Mouse (Mus musculus) forebrain, embryonic 10.5 days (tissue): Measurements from ENCODE around the gene Mum1. TPM values are rescaled to one million over a fixed set of nuclear protein-coding genes. Genes with fewer than 3 reads are reported as not detected.
"Not testable (repeated sequence)": the region's sequence is repeated elsewhere in the genome, so short reads cannot be mapped to it uniquely, and the experiment has no call there.

Experiments
- DNase-seq: peaks from one replicate; pipeline ENCODE4 v3.0.0-alpha.2; 2017; ENCODE audit warnings: low spot score; ENCODE audit errors: extremely low spot score
- H3K27ac ChIP-seq: fragments of 300-500 bp; sonication (generic); 2 replicates; pipeline ENCODE4 v1.5.1; 2016; ENCODE audit warnings: mild to moderate bottlenecking
- H3K27me3 ChIP-seq: fragments of 300-500 bp; sonication (generic); 2 replicates; pipeline ENCODE4 v1.6.1; 2016; ENCODE audit warnings: mild to moderate bottlenecking; ENCODE audit not compliant: poor library complexity, severe bottlenecking
- H3K36me3 ChIP-seq: fragments of 300-500 bp; sonication (generic); replicated peaks from 2 replicates; pipeline ENCODE4 v1.6.1; 2016; ENCODE audit warnings: mild to moderate bottlenecking, moderate library complexity
- H3K4me1 ChIP-seq: fragments of 300-500 bp; sonication (generic); 2 replicates; pipeline ENCODE4 v1.6.1; 2016
- H3K4me3 ChIP-seq: fragments of 300-500 bp; sonication (generic); 2 replicates; pipeline ENCODE4 v1.5.1; 2016; ENCODE audit warnings: mild to moderate bottlenecking, moderate library complexity
- H3K9me3 ChIP-seq: fragments of 300-500 bp; sonication (generic); 2 replicates; pipeline ENCODE4 v1.6.1; 2016; ENCODE audit warnings: mild to moderate bottlenecking, moderate library complexity
- WGBS: fragments of 180-500 bp; shearing (Covaris S2); methylation state at CpG from one replicate; pipeline ENCODE4 v1.1.7; 2016; 5-methylcytosine and 5-hydroxymethylcytosine counted together
- polyA plus RNA-seq: library from polyadenylated mRNA; unstranded; fragments of >200 nt; fragmentation: Nextera tagmentation; extraction: Ambion mirVana; gene quantifications from 2 replicates; pipeline ENCODE4 v1.2.1, GENCODE M21; 2016

Mum1 gene
- polyA plus RNA-seq, 1 experiment from 2014 or later = 89.4 TPM

DNA sequence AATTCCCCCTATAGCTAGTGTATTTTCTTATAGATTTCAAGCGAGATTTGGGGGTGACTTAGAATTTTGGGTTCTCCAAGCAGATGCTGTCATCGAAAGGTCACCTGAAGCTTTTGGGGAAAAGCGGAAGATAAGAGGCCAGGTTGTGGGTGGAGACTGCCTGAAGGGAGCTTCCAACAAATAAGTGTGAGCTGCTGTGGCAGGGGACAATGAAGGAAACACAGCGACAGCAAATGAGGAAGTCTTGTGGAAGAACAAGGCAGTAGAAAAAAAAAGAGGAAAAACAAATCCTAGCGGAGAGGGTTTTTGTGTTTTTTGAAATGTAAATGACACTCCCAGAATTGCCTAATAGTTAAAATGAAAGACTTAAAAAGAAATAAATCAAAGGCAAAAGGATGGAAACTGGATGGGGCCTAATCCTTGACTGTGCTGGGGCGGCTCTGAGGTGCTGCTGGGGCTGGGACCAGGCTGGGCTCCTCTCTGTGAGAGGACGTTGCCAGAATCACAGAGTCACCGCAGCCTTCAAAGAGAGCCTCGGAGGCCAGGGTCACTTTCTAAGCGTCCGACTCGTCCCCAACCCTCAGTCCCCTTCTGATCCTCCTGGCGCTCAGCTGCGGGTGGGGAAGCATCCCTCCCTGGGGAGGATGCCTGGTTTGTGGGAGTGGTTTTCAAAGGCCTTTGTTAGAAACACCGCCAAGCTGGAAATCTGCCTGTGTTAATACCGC, 11.0 kb upstream of the Mum1 start:
- WGBS = 12% methylated on average over 16 of the region's 16 CpGs
- Histone ChIP-seq H3K9me3 (no peaks in the 10 kb centered on the region), H3K27me3 (peaks cover 8% of the 10 kb centered on the region), H3K4me1 (peaks cover 20% of the 10 kb centered on the region), H3K36me3 (no peaks in the 10 kb centered on the region), H3K4me3 (peak overlapping the region; percentile 18; the same call in 1 of the 2 replicates), H3K27ac (peak overlapping the region; percentile 84)
- DNase-seq = no peak

DNA sequence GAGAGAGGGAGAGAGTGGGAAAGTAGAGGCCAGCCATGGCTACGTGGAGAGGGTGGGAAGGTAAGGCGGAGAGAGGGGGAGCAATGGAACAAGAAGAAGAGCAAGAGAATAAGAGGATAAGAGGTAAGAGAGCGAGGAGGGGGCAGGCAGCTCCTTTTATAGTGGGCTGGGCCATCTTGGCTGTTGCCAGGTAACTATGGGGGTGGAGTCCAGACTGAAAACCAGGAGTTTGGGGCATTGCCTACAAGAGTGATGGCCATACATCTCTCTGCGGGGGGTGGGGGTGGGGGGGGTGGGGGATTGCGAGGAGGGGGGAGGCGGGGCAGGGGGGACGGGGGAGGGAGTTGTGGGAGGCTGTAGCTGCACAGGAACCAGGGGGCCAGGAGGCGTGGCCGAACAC, 5.6 kb upstream of the Mum1 start:
- Histone ChIP-seq H3K4me1 (peaks cover 30% of the 10 kb centered on the region), H3K36me3 (no peaks in the 10 kb centered on the region), H3K27me3 (peaks cover 5% of the 10 kb centered on the region), H3K9me3 (no peaks in the 10 kb centered on the region), H3K27ac (0 out of 2 replicates have a peak overlapping the region, but pooled peaks have one; percentile 37), H3K4me3 (no peak overlapping the region)
- WGBS = 41% methylated on average over 8 of the region's 9 CpGs
- no peak for DNase-seq

DNA sequence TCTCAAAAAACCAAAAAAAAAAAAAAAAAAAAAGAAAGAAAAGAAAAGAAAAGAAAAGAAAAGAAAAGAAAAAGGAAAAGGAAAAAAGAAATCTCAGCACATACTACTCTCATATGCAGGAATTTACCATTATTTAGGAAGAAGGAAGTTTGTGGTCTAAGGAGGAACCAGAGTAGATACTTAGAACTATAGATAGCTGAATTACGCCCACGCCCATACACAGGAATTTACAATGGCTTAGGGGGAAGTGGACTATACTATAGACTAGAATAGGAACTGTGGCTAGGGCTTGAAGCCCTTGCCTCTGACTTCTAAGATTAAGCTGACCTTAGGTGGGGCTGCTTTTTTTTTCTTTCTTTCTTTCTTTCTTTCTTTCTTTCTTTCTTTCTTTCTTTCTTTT, 3.1 kb upstream of the Mum1 start:
- WGBS = 97% methylated on average over 2 of the region's 2 CpGs
- H3K27ac ChIP-seq, H3K27me3 ChIP-seq, H3K36me3 ChIP-seq, H3K4me3 ChIP-seq, H3K9me3 ChIP-seq, DNase-seq: not testable (repeated sequence)
- H3K4me1 ChIP-seq = peaks cover 49% of the 10 kb centered on the region

DNA sequence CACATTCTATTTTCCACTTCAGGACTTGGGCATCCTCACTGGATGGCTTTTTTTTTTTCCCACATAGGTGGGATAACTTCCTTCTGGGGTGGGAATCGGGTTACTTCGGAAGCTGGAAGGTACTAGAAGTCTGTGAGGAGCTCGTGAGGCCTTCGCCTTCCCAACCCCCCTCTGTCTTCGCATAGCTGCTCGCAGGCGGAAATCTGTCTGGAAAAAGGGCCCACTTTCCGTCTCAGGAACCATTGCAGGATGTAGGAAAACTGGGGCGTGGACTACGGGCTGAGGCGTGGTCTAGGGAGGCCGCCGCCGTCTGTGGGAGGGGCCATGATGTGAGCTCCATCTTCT, 191 bp upstream of the Mum1 start:
- Histone ChIP-seq H3K4me1 (peaks cover 63% of the 10 kb centered on the region), H3K27me3 (no peaks in the 10 kb centered on the region), H3K36me3 (peaks cover 30% of the 10 kb centered on the region), H3K9me3 (no peaks in the 10 kb centered on the region), H3K27ac (peak overlapping the region; percentile 99), H3K4me3 (peak overlapping the region; percentile 94)
- no peak for DNase-seq
- under 1% methylated on average over 14 of the region's 14 CpGs for WGBS

DNA sequence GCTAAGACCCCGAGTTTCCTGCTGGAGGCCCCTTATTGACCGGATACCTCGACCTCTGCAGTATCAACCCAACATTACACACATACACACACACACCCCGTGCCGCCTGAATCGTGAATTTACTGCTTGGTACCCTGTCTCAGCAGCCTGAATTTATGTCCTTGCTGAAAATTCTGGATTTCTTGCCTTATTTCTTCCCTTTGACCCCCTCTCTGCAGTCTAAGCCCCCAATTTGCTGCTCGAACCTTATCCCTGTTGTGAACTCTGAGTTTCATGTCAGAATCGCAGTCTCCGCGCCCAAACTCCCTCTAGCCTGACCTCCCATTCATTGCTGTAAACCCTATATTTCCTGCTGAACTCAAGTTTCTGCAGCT, 919 bp downstream of the Mum1 start:
- peak overlapping the region; percentile 99 for H3K27ac ChIP-seq
- H3K27me3 ChIP-seq = no peaks in the 10 kb centered on the region
- no peaks in the 10 kb centered on the region for H3K9me3 ChIP-seq
- DNase-seq = no peak
- peaks cover 40% of the 10 kb centered on the region for H3K36me3 ChIP-seq
- WGBS = 16% methylated on average over 10 of the region's 10 CpGs
- H3K4me3 ChIP-seq = peak overlapping the region; percentile 94
- H3K4me1 ChIP-seq = peaks cover 54% of the 10 kb centered on the region

DNA sequence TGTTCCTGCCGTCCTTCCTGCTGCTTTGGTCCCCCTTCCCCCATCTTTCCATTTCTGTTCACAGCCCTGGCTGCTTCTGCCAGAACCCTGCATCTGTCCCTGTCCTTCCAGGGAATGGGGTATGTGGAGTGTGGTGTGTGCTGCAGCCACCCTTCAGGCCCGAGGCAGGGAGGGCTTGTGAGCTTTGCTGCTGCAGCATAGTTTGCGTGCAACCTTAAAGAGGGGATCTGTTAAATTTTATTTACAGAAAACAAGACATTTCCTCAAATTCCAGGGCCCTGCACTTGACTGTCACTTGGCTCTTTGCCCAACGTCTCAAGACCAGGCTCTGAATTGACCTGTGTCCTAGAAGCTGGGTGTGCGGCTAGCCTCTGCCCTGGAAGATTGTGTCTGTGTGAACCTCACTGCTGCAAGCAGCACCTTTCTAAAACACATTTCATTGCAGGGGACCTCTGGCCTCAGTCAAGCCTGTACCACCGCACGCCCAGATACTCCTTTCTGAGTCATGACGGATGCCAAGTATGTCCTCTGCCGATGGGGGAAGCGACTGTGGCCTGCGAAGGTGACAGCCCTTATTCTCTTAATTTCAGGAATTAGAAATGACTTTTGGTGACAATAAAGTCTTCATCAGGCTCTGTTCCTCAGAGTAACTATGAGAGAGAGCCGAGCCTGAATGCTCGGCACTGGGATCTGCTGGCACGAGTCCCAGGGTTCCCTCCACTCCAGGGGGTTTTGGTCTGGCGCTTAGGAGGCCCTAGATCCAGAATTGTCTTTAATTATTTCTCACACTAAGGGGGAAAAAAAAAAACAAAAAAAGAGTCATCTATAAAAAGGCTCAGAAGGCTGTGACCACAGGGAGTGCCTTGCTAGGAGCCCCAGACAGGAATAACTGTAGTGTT, 1.9 kb downstream of the Mum1 start:
- Histone ChIP-seq H3K4me3 (peak overlapping the region; percentile 94), H3K9me3 (no peaks in the 10 kb centered on the region), H3K36me3 (peaks cover 50% of the 10 kb centered on the region), H3K27me3 (no peaks in the 10 kb centered on the region), H3K27ac (peak overlapping the region; percentile 99), H3K4me1 (peaks cover 64% of the 10 kb centered on the region)
- DNase-seq = no peak
- 77% methylated on average over 15 of the region's 15 CpGs for WGBS

DNA sequence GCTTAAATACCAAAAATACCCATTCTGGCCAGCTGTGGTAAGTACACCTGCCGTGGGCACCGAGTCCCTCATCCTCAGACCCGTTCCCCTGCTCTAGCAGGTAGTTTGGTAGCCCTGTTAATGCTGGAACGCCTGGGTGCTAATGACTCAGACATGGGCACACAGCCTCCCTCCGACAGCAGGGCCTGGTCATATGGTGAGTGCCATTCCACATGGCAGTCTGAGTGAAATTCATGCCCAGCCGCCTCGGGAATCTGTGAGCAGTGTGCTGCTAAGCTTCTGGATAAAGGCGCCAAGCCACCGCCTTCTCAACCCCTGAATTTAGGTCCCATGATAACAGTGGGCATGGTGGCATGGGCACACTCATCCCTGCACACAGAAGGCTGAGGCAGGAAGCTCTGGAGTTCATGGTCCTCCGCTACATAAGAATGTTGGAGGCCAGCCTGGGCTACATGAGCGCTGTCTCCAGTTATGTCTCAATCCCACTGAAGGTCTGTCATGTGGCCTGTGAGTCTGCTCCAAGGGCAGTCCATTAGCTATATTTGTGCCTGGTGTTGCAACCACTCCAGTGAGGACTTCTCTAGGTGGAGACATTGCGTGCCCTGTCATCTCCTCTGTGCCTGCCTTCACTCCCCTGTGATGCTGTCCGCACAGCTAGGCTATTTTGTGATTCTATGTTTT, 10.1 kb downstream of the Mum1 start:
- Histone ChIP-seq H3K27me3 (no peaks in the 10 kb centered on the region), H3K27ac (no peak overlapping the region), H3K36me3 (peaks cover 100% of the 10 kb centered on the region), H3K4me3 (no peak overlapping the region), H3K9me3 (no peaks in the 10 kb centered on the region), H3K4me1 (peaks cover 26% of the 10 kb centered on the region)
- 94% methylated on average over 13 of the region's 13 CpGs for WGBS
- DNase-seq = no peak

DNA sequence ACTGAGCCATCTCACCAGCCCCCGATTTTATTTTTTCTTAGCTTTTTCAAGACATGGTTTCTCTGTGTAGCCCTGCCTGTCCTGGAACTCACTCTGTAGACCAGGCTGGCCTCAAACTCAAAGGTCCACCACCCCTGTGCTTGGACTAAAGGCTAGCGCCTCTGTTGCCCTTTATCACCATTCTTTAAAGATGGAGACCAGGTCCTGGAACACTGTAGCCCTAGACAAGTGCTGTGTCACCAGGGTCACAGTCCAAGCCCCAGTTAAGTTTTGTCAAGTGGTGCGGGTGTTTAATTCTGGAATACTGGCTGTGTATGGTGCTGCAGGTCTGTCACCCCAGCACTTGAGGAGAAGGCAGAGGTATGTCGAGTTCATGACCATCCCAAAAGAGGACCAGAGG, 10.8 kb downstream of the Mum1 start:
- Histone ChIP-seq H3K27ac (no peak overlapping the region), H3K4me1 (peaks cover 29% of the 10 kb centered on the region), H3K9me3 (no peaks in the 10 kb centered on the region), H3K27me3 (no peaks in the 10 kb centered on the region), H3K4me3 (no peak overlapping the region), H3K36me3 (peaks cover 100% of the 10 kb centered on the region)
- WGBS = 90% methylated on average over 4 of the region's 4 CpGs
- no peak for DNase-seq

DNA sequence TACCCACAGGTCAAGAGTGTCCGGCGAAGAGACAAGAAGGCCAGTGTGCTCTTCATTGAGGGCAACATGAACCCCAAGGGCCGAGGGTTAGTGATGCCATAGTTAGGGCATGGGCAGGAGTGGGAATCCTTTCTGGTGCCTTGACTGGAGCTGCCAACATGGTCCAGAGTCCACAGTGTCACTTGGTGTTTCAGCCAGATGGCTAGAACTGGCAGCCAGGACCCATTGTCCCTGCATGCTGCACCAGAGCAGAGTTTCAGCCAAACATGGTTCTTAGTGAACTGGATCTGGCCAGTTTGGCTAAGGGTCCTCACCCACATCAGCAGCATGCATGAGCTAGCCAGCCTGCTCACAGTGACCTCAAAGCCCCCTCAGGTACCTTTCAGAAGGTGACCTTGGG, 12.1 kb downstream of the Mum1 start:
- H3K4me1 ChIP-seq = peaks cover 18% of the 10 kb centered on the region
- no peak overlapping the region for H3K27ac ChIP-seq
- H3K9me3 ChIP-seq = no peaks in the 10 kb centered on the region
- H3K4me3 ChIP-seq = no peak overlapping the region
- WGBS = 96% methylated on average over 3 of the region's 3 CpGs
- peaks cover 100% of the 10 kb centered on the region for H3K36me3 ChIP-seq
- H3K27me3 ChIP-seq = no peaks in the 10 kb centered on the region
- DNase-seq = no peak

DNA sequence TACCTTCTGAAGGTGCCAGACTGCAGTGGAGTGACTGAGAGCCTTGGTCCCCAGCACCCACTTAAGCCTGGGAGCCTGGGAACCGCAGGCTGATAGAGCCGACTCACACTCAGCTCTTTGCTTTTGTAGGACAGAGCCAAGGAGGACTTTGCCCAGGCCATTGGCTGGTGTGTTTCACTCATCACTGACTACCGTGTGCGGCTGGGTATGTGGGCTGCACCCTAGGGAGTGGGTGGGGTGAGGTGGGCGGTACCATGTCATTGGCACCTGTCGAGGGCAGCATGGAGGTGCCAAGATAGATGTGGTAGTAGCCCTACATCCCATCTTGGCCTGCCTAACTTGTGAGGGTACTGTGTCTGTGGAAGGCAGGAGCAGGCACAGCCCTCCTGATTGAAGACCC, 13.6 kb downstream of the Mum1 start:
- Histone ChIP-seq H3K27me3 (no peaks in the 10 kb centered on the region), H3K9me3 (no peaks in the 10 kb centered on the region), H3K36me3 (peaks cover 100% of the 10 kb centered on the region), H3K4me3 (no peak overlapping the region), H3K4me1 (0 out of 2 replicates have a peak, but pooled peaks cover 6% of the 10 kb centered on the region), H3K27ac (no peak overlapping the region)
- no peak for DNase-seq
- 94% methylated on average over 6 of the region's 6 CpGs for WGBS

DNA sequence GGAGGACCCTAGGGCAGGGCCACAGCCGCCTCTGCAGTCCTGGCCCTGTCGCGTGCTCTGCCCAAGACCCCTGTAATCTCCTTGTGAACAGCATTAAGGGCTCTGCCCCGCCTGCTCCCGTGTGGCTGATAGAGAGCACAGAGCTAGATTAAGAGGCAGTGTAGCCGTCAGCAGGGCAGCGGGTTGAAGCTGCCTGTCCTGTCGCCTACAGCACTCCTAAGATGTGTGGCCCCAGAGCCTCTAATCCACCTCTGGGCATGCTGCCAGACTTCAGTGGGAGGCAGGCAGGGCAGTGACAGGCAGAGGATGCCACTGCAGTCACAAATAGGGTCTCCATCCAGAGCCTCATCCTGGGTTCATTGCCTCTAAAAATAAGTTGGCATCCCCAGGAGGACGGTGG, 15.9 kb downstream of the Mum1 start:
- DNase-seq = no peak
- Histone ChIP-seq H3K27me3 (no peaks in the 10 kb centered on the region), H3K36me3 (peaks cover 77% of the 10 kb centered on the region), H3K4me3 (peak overlapping the region; percentile 12; the same call in 1 of the 2 replicates), H3K4me1 (peaks cover 15% of the 10 kb centered on the region), H3K9me3 (no peaks in the 10 kb centered on the region), H3K27ac (no peak overlapping the region)
- 87% methylated on average over 9 of the region's 9 CpGs for WGBS

DNA sequence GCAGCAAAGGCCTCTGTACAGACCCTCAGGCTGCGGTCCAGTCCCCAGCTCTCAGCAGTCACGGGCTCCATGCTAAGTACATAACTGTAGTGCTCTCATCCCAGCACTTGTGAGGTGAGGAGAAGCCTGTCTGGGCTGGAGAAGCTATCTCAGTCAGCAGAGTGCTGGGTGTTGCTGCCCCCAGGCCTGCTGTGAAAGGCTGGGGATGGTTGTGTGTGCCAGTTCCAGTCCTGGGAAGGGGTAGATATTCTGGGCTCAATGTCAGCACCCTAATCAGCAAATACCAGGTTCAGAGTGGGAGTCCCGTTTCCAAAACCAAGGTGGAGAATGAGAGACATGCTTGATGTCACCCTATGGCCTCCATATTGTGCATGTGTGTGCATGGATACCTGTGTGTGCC, 16.4 kb downstream of the Mum1 start:
- no peak for DNase-seq
- peaks cover 72% of the 10 kb centered on the region for H3K36me3 ChIP-seq
- no peaks in the 10 kb centered on the region for H3K27me3 ChIP-seq
- WGBS = 91% methylated on average over 3 of the region's 3 CpGs
- no peak overlapping the region for H3K27ac ChIP-seq
- H3K9me3 ChIP-seq = no peaks in the 10 kb centered on the region
- H3K4me3 ChIP-seq = peak overlapping the region; percentile 12; the same call in 1 of the 2 replicates
- H3K4me1 ChIP-seq = peaks cover 15% of the 10 kb centered on the region
